Mouse (Mus musculus): ENCODE data around the gene Fxyd1. TPM values are rescaled to one million over a fixed set of nuclear protein-coding genes. Genes with fewer than 3 reads are reported as not detected.

Fxyd1 gene
- polyA plus RNA-seq, 1 experiment from 2014 or later, result 211 TPM

- H3K4me2 ChIP-seq (replicated peaks; ENCODE audit: low read depth, low read length), result no peak overlapping the region
- no peak for ATAC-seq
- H3K9me3 ChIP-seq (ENCODE audit: low read length), result no peaks in the 10 kb centered on the region
- H3K4me3 ChIP-seq (ENCODE audit: low read depth, low read length), result no peak overlapping the region
- no peaks in the 10 kb centered on the region for H3K36me3 ChIP-seq (ENCODE audit: insufficient read depth, low read length)
- 71% methylated on average over 7 of the region's 7 CpGs for WGBS
- TF ChIP-seq EP300 (IDR thresholded peaks at IDR 0.05) (no peak), CTCF (IDR thresholded peaks at IDR 0.05) (no peak)
- H3K27me3 ChIP-seq (replicated peaks; ENCODE audit: insufficient read depth, low read length), result no peaks in the 10 kb centered on the region
- no peak overlapping the region for H3K9ac ChIP-seq (replicated peaks; ENCODE audit: low read depth)
- H3K4me1 ChIP-seq (ENCODE audit: insufficient read depth, low read depth, low read length), result no peaks in the 10 kb centered on the region
- no peak for DNase-seq (ENCODE audit: low spot score)
- H3K27ac ChIP-seq (ENCODE audit: low read length), result no peak overlapping the region
Measured at GRCm38 (mm10) chr7:31036917-31037316, 20.1 kb downstream of the Fxyd1 start.

GRCm38 (mm10) chr7:31035291-31035690, 21.7 kb downstream of the Fxyd1 start:
- 68% methylated on average over 11 of the region's 11 CpGs for WGBS
- ATAC-seq, result no peak
- no peak for DNase-seq (ENCODE audit: low spot score)
- H3K36me3 ChIP-seq (ENCODE audit: insufficient read depth, low read length), result no peaks in the 10 kb centered on the region
- H3K27me3 ChIP-seq (replicated peaks; ENCODE audit: insufficient read depth, low read length), result no peaks in the 10 kb centered on the region
- no peak overlapping the region for H3K9ac ChIP-seq (replicated peaks; ENCODE audit: low read depth)
- TF ChIP-seq EP300 (IDR thresholded peaks at IDR 0.05), result no peak
- no peak overlapping the region for H3K4me2 ChIP-seq (replicated peaks; ENCODE audit: low read depth, low read length)
- H3K4me1 ChIP-seq (ENCODE audit: insufficient read depth, low read depth, low read length), result no peaks in the 10 kb centered on the region
- no peak overlapping the region for H3K27ac ChIP-seq (ENCODE audit: low read length)
- H3K9me3 ChIP-seq (ENCODE audit: low read length), result no peaks in the 10 kb centered on the region
- H3K4me3 ChIP-seq (ENCODE audit: low read depth, low read length), result no peak overlapping the region

- WGBS, result 66% methylated on average over 11 of the region's 11 CpGs
- ATAC-seq, result no peak
Measured at GRCm38 (mm10) chr7:31034789-31035188, 22.2 kb downstream of the Fxyd1 start.

GRCm38 (mm10) chr7:31033409-31034165, 23.4 kb downstream of the Fxyd1 start:
- Histone ChIP-seq H3K4me3 (ENCODE audit: low read depth, low read length) (no peak overlapping the region), H3K36me3 (ENCODE audit: insufficient read depth, low read length) (no peaks in the 10 kb centered on the region), H3K9me3 (ENCODE audit: low read length) (no peaks in the 10 kb centered on the region), H3K4me2 (replicated peaks; ENCODE audit: low read depth, low read length) (no peak overlapping the region), H3K27me3 (replicated peaks; ENCODE audit: insufficient read depth, low read length) (no peaks in the 10 kb centered on the region), H3K27ac (ENCODE audit: low read length) (no peak overlapping the region), H3K4me1 (ENCODE audit: insufficient read depth, low read depth, low read length) (no peaks in the 10 kb centered on the region), H3K9ac (replicated peaks; ENCODE audit: low read depth) (no peak overlapping the region)
- DNase-seq (ENCODE audit: low spot score) (peak; percentile 61), ATAC-seq (peak; percentile 45)
- TF ChIP-seq CTCF (IDR thresholded peaks at IDR 0.05), result no peak
- no peak for TF ChIP-seq EP300 (IDR thresholded peaks at IDR 0.05)
- 47% methylated on average over 9 of the region's 9 CpGs for WGBS

More at GRCm38 (mm10) chr7:31034789-31035188, 22.2 kb downstream of the Fxyd1 start:
- H3K9ac ChIP-seq (replicated peaks; ENCODE audit: low read depth), result no peak overlapping the region
- no peaks in the 10 kb centered on the region for H3K9me3 ChIP-seq (ENCODE audit: low read length)
- H3K27me3 ChIP-seq (replicated peaks; ENCODE audit: insufficient read depth, low read length), result no peaks in the 10 kb centered on the region
- TF ChIP-seq EP300 (IDR thresholded peaks at IDR 0.05) (no peak), CTCF (IDR thresholded peaks at IDR 0.05) (peak; percentile 60)
- H3K36me3 ChIP-seq (ENCODE audit: insufficient read depth, low read length), result no peaks in the 10 kb centered on the region
- peak; percentile 35 for DNase-seq (ENCODE audit: low spot score)
- H3K4me2 ChIP-seq (replicated peaks; ENCODE audit: low read depth, low read length), result no peak overlapping the region
- H3K27ac ChIP-seq (ENCODE audit: low read length), result no peak overlapping the region
- no peaks in the 10 kb centered on the region for H3K4me1 ChIP-seq (ENCODE audit: insufficient read depth, low read depth, low read length)
- no peak overlapping the region for H3K4me3 ChIP-seq (ENCODE audit: low read depth, low read length)

GRCm38 (mm10) chr7:31031731-31032130, 25.3 kb downstream of the Fxyd1 start:
- Histone ChIP-seq H3K9ac (replicated peaks; ENCODE audit: low read depth) (no peak overlapping the region), H3K4me2 (replicated peaks; ENCODE audit: low read depth, low read length) (no peak overlapping the region), H3K27ac (ENCODE audit: low read length) (no peak overlapping the region), H3K9me3 (ENCODE audit: low read length) (no peaks in the 10 kb centered on the region), H3K4me1 (ENCODE audit: insufficient read depth, low read depth, low read length) (no peaks in the 10 kb centered on the region), H3K4me3 (ENCODE audit: low read depth, low read length) (no peak overlapping the region), H3K36me3 (ENCODE audit: insufficient read depth, low read length) (no peaks in the 10 kb centered on the region), H3K27me3 (replicated peaks; ENCODE audit: insufficient read depth, low read length) (no peaks in the 10 kb centered on the region)
- DNase-seq (ENCODE audit: low spot score) (peak; percentile 61), ATAC-seq (peak; percentile 39)
- TF ChIP-seq CTCF (IDR thresholded peaks at IDR 0.05) (no peak), EP300 (IDR thresholded peaks at IDR 0.05) (no peak)
- WGBS, result 74% methylated on average over 7 of the region's 7 CpGs

- no peak overlapping the region for H3K27ac ChIP-seq (ENCODE audit: low read length)
- no peaks in the 10 kb centered on the region for H3K4me1 ChIP-seq (ENCODE audit: insufficient read depth, low read depth, low read length)
- H3K4me2 ChIP-seq (replicated peaks; ENCODE audit: low read depth, low read length), result no peak overlapping the region
- TF ChIP-seq CTCF (IDR thresholded peaks at IDR 0.05) (peak; percentile 25), EP300 (IDR thresholded peaks at IDR 0.05) (no peak)
- DNase-seq (ENCODE audit: low spot score) (no peak), ATAC-seq (no peak)
- H3K4me3 ChIP-seq (ENCODE audit: low read depth, low read length), result no peak overlapping the region
- no peaks in the 10 kb centered on the region for H3K9me3 ChIP-seq (ENCODE audit: low read length)
- WGBS, result 79% methylated on average over 2 of the region's 2 CpGs
- no peak overlapping the region for H3K9ac ChIP-seq (replicated peaks; ENCODE audit: low read depth)
- H3K27me3 ChIP-seq (replicated peaks; ENCODE audit: insufficient read depth, low read length), result no peaks in the 10 kb centered on the region
- no peaks in the 10 kb centered on the region for H3K36me3 ChIP-seq (ENCODE audit: insufficient read depth, low read length)
Measured at GRCm38 (mm10) chr7:31030717-31031116, 26.3 kb downstream of the Fxyd1 start.
